Mouse (Mus musculus) heart, postnatal 0 days (tissue): ENCODE results near the gene Cmip. TPM values are rescaled to one million over a fixed set of nuclear protein-coding genes. Genes with fewer than 3 reads are reported as not detected.
A peak's percentile ranks its signal among the peaks of the same experiment; 100 is the strongest.

Source experiments
- ATAC-seq: fragments of 200-750 bp; cut with Nextera tagmentation; 2 replicates; pipeline ENCODE4 v1.8.0; 2017; ENCODE audit warnings: low read depth, moderate number of reproducible peaks, moderate library complexity; ENCODE audit not compliant: insufficient read depth
- DNase-seq: peaks from one replicate; pipeline ENCODE4 v3.0.0-alpha.2; 2016; ENCODE audit warnings: low spot score
- H3K27ac ChIP-seq: fragments of 300-500 bp; sonication (generic); 2 replicates; pipeline ENCODE4 v1.5.1; 2014; ENCODE audit warnings: low read depth, mild to moderate bottlenecking
- H3K27me3 ChIP-seq: fragments of 300-500 bp; sonication (generic); 2 replicates; pipeline ENCODE4 v1.6.1; 2014; ENCODE audit warnings: low read length, mixed read lengths; ENCODE audit not compliant: control insufficient read depth, insufficient read depth
- H3K36me3 ChIP-seq: fragments of 300-500 bp; sonication (generic); replicated peaks from 2 replicates; pipeline ENCODE4 v1.6.1; 2014; ENCODE audit warnings: low read length, mixed read lengths; ENCODE audit not compliant: control insufficient read depth, insufficient read depth
- H3K4me1 ChIP-seq: fragments of 300-500 bp; sonication (generic); 2 replicates; pipeline ENCODE4 v1.6.1; 2014; ENCODE audit warnings: antibody characterized with exemption; ENCODE audit not compliant: control insufficient read depth, insufficient read depth
- H3K4me2 ChIP-seq: fragments of 300-500 bp; sonication (generic); 2 replicates; pipeline ENCODE4 v1.6.1; 2014; ENCODE audit warnings: low read depth, mild to moderate bottlenecking, low read length, moderate library complexity
- H3K4me3 ChIP-seq: fragments of 300-500 bp; sonication (generic); 2 replicates; pipeline ENCODE4 v1.5.1; 2014; ENCODE audit warnings: low read depth, low read length
- H3K9ac ChIP-seq: fragments of 300-500 bp; sonication (generic); replicated peaks from 2 replicates; pipeline ENCODE4 v1.6.1; 2014; ENCODE audit warnings: low read depth, low read length, mixed read lengths
- H3K9me3 ChIP-seq: fragments of 300-500 bp; sonication (generic); replicated peaks from 2 replicates; pipeline ENCODE4 v1.6.1; 2016; ENCODE audit warnings: low read length; ENCODE audit not compliant: control insufficient read depth
- CTCF ChIP-seq: IDR thresholded peaks from 2 replicates; pipeline ENCODE4 v1.5.1; 2016; ENCODE audit warnings: antibody characterized with exemption, control low read depth, low read depth
- EP300 ChIP-seq: IDR thresholded peaks from 2 replicates; pipeline ENCODE4 v1.6.1; 2016; ENCODE audit warnings: antibody characterized with exemption, low read depth
- WGBS: fragments of 180-500 bp; shearing (Covaris S2); extraction: QIAGEN DNeasy Blood & Tissue Kit; methylation state at CpG from one replicate; pipeline ENCODE4 v1.1.7; 2014; 5-methylcytosine and 5-hydroxymethylcytosine counted together
- polyA plus RNA-seq: library from polyadenylated mRNA; unstranded; fragments of >200 nt; fragmentation: Nextera tagmentation; extraction: Ambion mirVana; gene quantifications from 2 replicates; pipeline ENCODE4 v1.2.1, GENCODE M21; 2015
- total RNA-seq: library from RNA; depleted of rRNA; stranded (reverse); fragments of >200 nt; gene quantifications from 2 replicates; pipeline ENCODE4 v1.2.3, GENCODE M21; 2014; ENCODE audit warnings: low replicate concordance

The Cmip gene
- total and polyA plus RNA-seq, 2 experiments from 2014 or later: 5.7 to 11.1 TPM

- Histone ChIP-seq H3K4me1 (peaks cover 8% of the 10 kb centered on the region; the same call in 1 of the 2 replicates), H3K36me3 (no peaks in the 10 kb centered on the region; the same call in 1 of the 2 replicates), H3K27me3 (no peaks in the 10 kb centered on the region), H3K9me3 (no peaks in the 10 kb centered on the region), H3K27ac (no peak overlapping the region), H3K4me3 (no peak overlapping the region), H3K4me2 (no peak overlapping the region), H3K9ac (no peak overlapping the region)
- no peak for TF ChIP-seq EP300
- peak; percentile 51 for TF ChIP-seq CTCF
- 52% methylated on average over 10 of the region's 10 CpGs for WGBS
- ATAC-seq (peak; percentile 57), DNase-seq (peak; percentile 33)
Observed at GRCm38 (mm10) chr8:117379131-117379530, 122.3 kb downstream of the Cmip start.

GRCm38 (mm10) chr8:117380796-117381195 lies 123.9 kb downstream of the Cmip start:
- ATAC-seq (peak; percentile 65), DNase-seq (peak; percentile 51)
- Histone ChIP-seq H3K4me2 (no peak overlapping the region), H3K4me1 (peaks cover 8% of the 10 kb centered on the region; the same call in 1 of the 2 replicates), H3K9me3 (no peaks in the 10 kb centered on the region; the same call in 1 of the 2 replicates), H3K4me3 (no peak overlapping the region), H3K27ac (peak overlapping the region; percentile 66), H3K27me3 (no peaks in the 10 kb centered on the region), H3K36me3 (peaks cover 7% of the 10 kb centered on the region; the same call in 1 of the 2 replicates), H3K9ac (no peak overlapping the region)
- 46% methylated on average over 8 of the region's 8 CpGs for WGBS
- TF ChIP-seq CTCF: no peak
- TF ChIP-seq EP300: no peak

GRCm38 (mm10) chr8:117386142-117386541 lies 129.3 kb downstream of the Cmip start:
- no peak for TF ChIP-seq EP300
- TF ChIP-seq CTCF: peak; percentile 64
- H3K27ac ChIP-seq: no peak overlapping the region
- ATAC-seq (no peak), DNase-seq (no peak)
- no peak overlapping the region for H3K9ac ChIP-seq
- H3K4me2 ChIP-seq: no peak overlapping the region
- no peak overlapping the region for H3K4me3 ChIP-seq
- H3K27me3 ChIP-seq: no peaks in the 10 kb centered on the region
- peaks cover 7% of the 10 kb centered on the region; the same call in 1 of the 2 replicates for H3K36me3 ChIP-seq
- peaks cover 7% of the 10 kb centered on the region; the same call in 1 of the 2 replicates for H3K4me1 ChIP-seq
- no peaks in the 10 kb centered on the region; the same call in 1 of the 2 replicates for H3K9me3 ChIP-seq
- WGBS: 71% methylated on average over 2 of the region's 2 CpGs

GRCm38 (mm10) chr8:117387642-117388041 lies 130.8 kb downstream of the Cmip start:
- no peak overlapping the region for H3K27ac ChIP-seq
- ATAC-seq (no peak), DNase-seq (no peak)
- no peak overlapping the region for H3K9ac ChIP-seq
- peaks cover 4% of the 10 kb centered on the region; the same call in 1 of the 2 replicates for H3K4me1 ChIP-seq
- H3K27me3 ChIP-seq: no peaks in the 10 kb centered on the region
- peaks cover 7% of the 10 kb centered on the region; the same call in 1 of the 2 replicates for H3K36me3 ChIP-seq
- no peaks in the 10 kb centered on the region; the same call in 1 of the 2 replicates for H3K9me3 ChIP-seq
- no peak overlapping the region for H3K4me2 ChIP-seq
- no peak for TF ChIP-seq EP300
- TF ChIP-seq CTCF: no peak
- no peak overlapping the region for H3K4me3 ChIP-seq
- WGBS: 65% methylated on average over 10 of the region's 10 CpGs

- DNase-seq (no peak), ATAC-seq (no peak; the same call in 1 of the 2 replicates)
- H3K4me3 ChIP-seq: no peak overlapping the region
- peaks cover 4% of the 10 kb centered on the region; the same call in 1 of the 2 replicates for H3K4me1 ChIP-seq
- no peak for TF ChIP-seq CTCF
- no peak for TF ChIP-seq EP300
- no peak overlapping the region for H3K9ac ChIP-seq
- H3K9me3 ChIP-seq: no peaks in the 10 kb centered on the region; the same call in 1 of the 2 replicates
- H3K4me2 ChIP-seq: no peak overlapping the region
- WGBS: 41% methylated on average over 8 of the region's 8 CpGs
- H3K27ac ChIP-seq: no peak overlapping the region
- no peaks in the 10 kb centered on the region for H3K27me3 ChIP-seq
- H3K36me3 ChIP-seq: peaks cover 7% of the 10 kb centered on the region; the same call in 1 of the 2 replicates
Observed at GRCm38 (mm10) chr8:117388370-117388769, 131.5 kb downstream of the Cmip start.

- ATAC-seq (no peak), DNase-seq (no peak)
- Histone ChIP-seq H3K9ac (no peak overlapping the region), H3K4me3 (no peak overlapping the region), H3K27ac (no peak overlapping the region), H3K4me1 (no peaks in the 10 kb centered on the region), H3K9me3 (no peaks in the 10 kb centered on the region), H3K4me2 (no peak overlapping the region), H3K36me3 (no peaks in the 10 kb centered on the region), H3K27me3 (no peaks in the 10 kb centered on the region)
- WGBS: 76% methylated on average over 6 of the region's 6 CpGs
- TF ChIP-seq EP300: no peak
- no peak for TF ChIP-seq CTCF
Observed at GRCm38 (mm10) chr8:117393853-117394252, 137.0 kb downstream of the Cmip start.
